In genomic region chr19:18712866-18713300, GRCm38 (mm10) we compare ENCODE assay signal across 8 mouse cellular contexts. TPM values are rescaled to one million over a fixed set of nuclear protein-coding genes. Genes with fewer than 3 reads are reported as not detected.
DNase-seq lines count a peak whose midpoint lies in the region; ATAC-seq and TF ChIP-seq lines count a peak whose summit lies in the region.

TSS of gene D030056L22Rik (plus strand) at chr19:18713193.

- peak within 1 kb of the TSS; percentile 97 for H3K27ac ChIP-seq in gastrocnemius, adult 2 months

- peak; percentile 94 for ATAC-seq in common myeloid progenitor, adult 5-6 weeks (replicated peaks; ENCODE audit: low read depth, poor library complexity, severe bottlenecking)

- peaks cover 5% of the 10 kb centered on the region for H3K36me3 ChIP-seq in megakaryocyte, embryonic 14.5 days (replicated peaks; ENCODE audit: low read length)

- TF ChIP-seq CTCF in gastrocnemius, adult 2 months (IDR thresholded peaks at IDR 0.05) = peak; percentile 87

- peaks cover 37% of the 10 kb centered on the region for H3K4me1 ChIP-seq in megakaryocyte, embryonic 14.5 days

- no peaks in the 10 kb centered on the region for H3K9me3 ChIP-seq in megakaryocyte, embryonic 14.5 days

- intact Hi-C loops in gastrocnemius, adult 2 months (cut with DNase I) = loop anchor here (2.0 to 5.0 kb wide), 2 partner anchors 41 to 74 kb away; partner anchors contain the start of gene Carnmt1

- DNase-seq in ZHBTc4 (ENCODE audit: low read depth, low spot score) = peak; percentile 99
- peak; percentile 98 for DNase-seq in gastrocnemius, adult 2 months
- peak; percentile 89 for DNase-seq in hindlimb bud, embryonic 11.5 days (ENCODE audit: extremely low spot score, low read depth, low spot score)
- DNase-seq in left cerebral cortex, adult 8-10 months (ENCODE audit: low spot score in 2 of 2) = peak; percentile 93 to 95
- peak; percentile 99 for DNase-seq in right cerebral cortex, postnatal 10 days (ENCODE audit: low spot score in 2 of 2)
- peak; percentile 98 for DNase-seq in urinary bladder, postnatal 25 days (ENCODE audit: low spot score)

- H3K4me3 ChIP-seq in gastrocnemius, adult 2 months = peak within 1 kb of the TSS; percentile 93
- H3K4me3 ChIP-seq in megakaryocyte, embryonic 14.5 days (replicated peaks) = peak within 1 kb of the TSS; percentile 96

- H3K27me3 ChIP-seq in megakaryocyte, embryonic 14.5 days (replicated peaks) = no peaks in the 10 kb centered on the region

RNA-seq across cellular contexts. Expression of gene D030056L22Rik, which starts in this region (rescaled TPM):
- 21.9 and 27.0 TPM in 2 replicates for total RNA-seq in common myeloid progenitor, adult 5-6 weeks (2017)
- total RNA-seq in gastrocnemius, adult 2 months (2021) = 1 to 10 TPM; 3.4 to 3.7 TPM
- total RNA-seq in left cerebral cortex, adult 8-10 months (2022) = 10 to 100 TPM; 18.5 to 22.1 (median 20.3) TPM
- 7.6 and 14.4 TPM in 2 replicates for polyA plus RNA-seq in megakaryocyte, embryonic 14.5 days (2012; ENCODE audit: insufficient read depth, low replicate concordance)

Comparison
In these comparisons a context has a peak if more than half of its experiments do, and no peak if none do; other contexts are left out.
1. Peak in every context shown above with its lines: DNase-seq, ATAC-seq, H3K4me3 ChIP-seq and H3K27ac ChIP-seq.